Comparison of ENCODE assay signal across 16 mouse cellular contexts in the genomic region with DNA sequence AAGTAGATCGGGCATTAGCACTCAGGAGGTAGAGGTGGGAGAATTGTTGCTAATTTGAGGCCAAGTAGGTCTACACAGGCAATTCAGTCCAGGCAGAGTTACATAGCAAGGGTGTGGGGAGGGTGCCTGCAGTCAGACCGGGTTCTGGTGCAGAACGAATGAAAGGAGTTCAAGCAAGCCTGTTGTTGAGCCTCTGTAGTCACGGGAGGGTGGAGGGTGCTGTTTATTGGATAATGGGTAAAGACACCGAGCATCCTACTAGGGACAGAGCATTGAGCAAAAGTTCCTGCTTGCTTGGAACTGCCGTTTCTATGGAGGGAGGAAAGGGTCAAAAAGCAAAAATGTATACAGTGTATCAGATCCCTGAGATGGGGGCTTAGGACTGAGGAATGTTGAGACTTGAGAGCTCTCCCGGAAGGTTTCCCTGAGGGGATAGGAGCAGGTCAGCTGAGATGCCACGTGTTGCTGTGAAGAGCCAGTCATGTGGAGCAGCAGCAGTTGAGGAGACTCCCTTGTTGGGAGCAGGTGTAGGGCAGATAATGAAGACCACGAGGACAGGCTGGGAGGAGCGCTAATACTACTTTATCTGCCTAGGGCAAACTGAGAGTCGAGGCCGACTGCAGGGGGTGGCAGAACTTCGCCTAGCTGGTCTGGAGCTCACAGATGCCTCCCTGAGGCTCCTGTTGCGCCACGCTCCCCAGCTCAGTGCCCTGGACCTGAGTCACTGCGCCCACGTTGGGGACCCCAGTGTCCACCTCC. TPM values are rescaled to one million over a fixed set of nuclear protein-coding genes. Genes with fewer than 3 reads are reported as not detected.
DNase-seq lines count a peak whose midpoint lies in the region; ATAC-seq lines count a peak whose summit lies in the region.
"Had no signal": no experiment of that assay in that cellular context is flagged by ENCODE, and none has a peak within 500 bp of the region (broad histone marks: within the 10 kb centered on the region; RNA-seq: fewer than 3 reads in every experiment).

No protein-coding gene starts in this region.

- WGBS in hindbrain, embryonic 10.5 days, result 79% methylated on average over 17 of the region's 17 CpGs
- 85% methylated on average over 17 of the region's 17 CpGs for WGBS in hindbrain, embryonic 11.5 days
- 83% methylated on average over 17 of the region's 17 CpGs for WGBS in midbrain, embryonic 14.5 days
- WGBS in forebrain, embryonic 11.5 days, result 80% methylated on average over 17 of the region's 17 CpGs

- H3K36me3 ChIP-seq in hindbrain, embryonic 10.5 days, result peaks cover 67% of the 10 kb centered on the region
- H3K36me3 ChIP-seq in hindbrain, embryonic 11.5 days (ENCODE audit: control insufficient read depth, insufficient read depth, low read length), result peaks cover 14% of the 10 kb centered on the region
- peaks cover 63% of the 10 kb centered on the region for H3K36me3 ChIP-seq in midbrain, embryonic 14.5 days (ENCODE audit: control insufficient read depth, insufficient read depth, low read length)
- peaks cover 10% of the 10 kb centered on the region; the same call in 1 of the 2 replicates for H3K36me3 ChIP-seq in forebrain, embryonic 11.5 days (ENCODE audit: control insufficient read depth, insufficient read depth, low read length)

- peaks cover 40% of the 10 kb centered on the region for H3K4me1 ChIP-seq in hindbrain, embryonic 10.5 days (replicated peaks)
- H3K4me1 ChIP-seq in hindbrain, embryonic 11.5 days (replicated peaks; ENCODE audit: control insufficient read depth, insufficient read depth, low read length), result peaks cover 6% of the 10 kb centered on the region; the same call in 1 of the 2 replicates
- H3K4me1 ChIP-seq in midbrain, embryonic 14.5 days (ENCODE audit: control insufficient read depth, insufficient read depth, low read length), result peaks cover 23% of the 10 kb centered on the region
- peaks cover 14% of the 10 kb centered on the region; the same call in 1 of the 2 replicates for H3K4me1 ChIP-seq in forebrain, embryonic 11.5 days (replicated peaks; ENCODE audit: control insufficient read depth, insufficient read depth, low read length)

- no peak for ATAC-seq in hindbrain, embryonic 11.5 days (ENCODE audit: low FRiP score)
- no peak for ATAC-seq in midbrain, embryonic 14.5 days (ENCODE audit: low FRiP score, low TSS enrichment)
- no peak for ATAC-seq in forebrain, embryonic 11.5 days (replicated peaks; ENCODE audit: low FRiP score)
- ATAC-seq: CD4-positive, CD25-positive, alpha-beta regulatory T cell, adult 4 months; forebrain, embryonic 13.5 days had no signal

- no peak overlapping the region for H3K9ac ChIP-seq in hindbrain, embryonic 11.5 days (ENCODE audit: low read depth, low read length)
- no peak overlapping the region for H3K9ac ChIP-seq in midbrain, embryonic 14.5 days (replicated peaks; ENCODE audit: low read length)
- H3K9ac ChIP-seq in forebrain, embryonic 11.5 days (ENCODE audit: low read length), result no peak overlapping the region
- H3K9ac ChIP-seq: forebrain, embryonic 13.5 days had no signal

- no peaks in the 10 kb centered on the region for H3K27me3 ChIP-seq in hindbrain, embryonic 10.5 days (ENCODE audit: insufficient read depth, poor library complexity, severe bottlenecking)
- no peaks in the 10 kb centered on the region for H3K27me3 ChIP-seq in hindbrain, embryonic 11.5 days (ENCODE audit: control insufficient read depth, insufficient read depth, low read length)
- H3K27me3 ChIP-seq in midbrain, embryonic 14.5 days (ENCODE audit: control insufficient read depth, insufficient read depth, low read length), result no peaks in the 10 kb centered on the region
- H3K27me3 ChIP-seq in forebrain, embryonic 11.5 days (ENCODE audit: control insufficient read depth, insufficient read depth, low read length), result no peaks in the 10 kb centered on the region
- H3K27me3 ChIP-seq: forebrain, embryonic 13.5 days; limb, embryonic 13.5 days had no signal

- no peak overlapping the region for H3K27ac ChIP-seq in hindbrain, embryonic 10.5 days
- H3K27ac ChIP-seq in hindbrain, embryonic 11.5 days (ENCODE audit: low read depth, low read length), result no peak overlapping the region
- H3K27ac ChIP-seq in midbrain, embryonic 14.5 days (replicated peaks; ENCODE audit: low read depth, low read length), result no peak overlapping the region
- no peak overlapping the region for H3K27ac ChIP-seq in forebrain, embryonic 11.5 days (ENCODE audit: low read depth, low read length)
- H3K27ac ChIP-seq: limb, embryonic 13.5 days; midbrain, embryonic 10.5 days had no signal

- DNase-seq in hindbrain, embryonic 10.5 days (ENCODE audit: low spot score), result no peak
- DNase-seq in hindbrain, embryonic 11.5 days (ENCODE audit: low spot score), result no peak
- peak; percentile 41 for DNase-seq in R1 (ENCODE audit: low read depth, low spot score)
- peak; percentile 91 for DNase-seq in liver
- peak; percentile 45 to 50 for DNase-seq in spleen, postnatal 14 days (ENCODE audit: low spot score in 2 of 2)
- no peak for DNase-seq in layer of hippocampus, adult 11-12 months (ENCODE audit: low spot score)
- DNase-seq in midbrain, embryonic 14.5 days, result no peak
- DNase-seq in forebrain, embryonic 11.5 days (ENCODE audit: low spot score), result no peak
- DNase-seq: gastrocnemius, postnatal 36 days; kidney, adult 18-20 months; thymus, postnatal 14 days had no signal

- no peaks in the 10 kb centered on the region for H3K9me3 ChIP-seq in hindbrain, embryonic 10.5 days
- no peaks in the 10 kb centered on the region for H3K9me3 ChIP-seq in hindbrain, embryonic 11.5 days (ENCODE audit: control insufficient read depth, low read length)
- no peaks in the 10 kb centered on the region for H3K9me3 ChIP-seq in midbrain, embryonic 14.5 days (ENCODE audit: control insufficient read depth, low read length)
- H3K9me3 ChIP-seq in forebrain, embryonic 11.5 days (ENCODE audit: control insufficient read depth, low read length), result no peaks in the 10 kb centered on the region
- H3K9me3 ChIP-seq: forebrain, embryonic 13.5 days; limb, embryonic 13.5 days; midbrain, embryonic 10.5 days had no signal

- H3K4me2 ChIP-seq in hindbrain, embryonic 11.5 days (replicated peaks; ENCODE audit: low read depth, low read length), result no peak overlapping the region
- no peak overlapping the region for H3K4me2 ChIP-seq in midbrain, embryonic 14.5 days (ENCODE audit: low read length)
- H3K4me2 ChIP-seq in forebrain, embryonic 11.5 days (ENCODE audit: low read depth, low read length, severe bottlenecking), result no peak overlapping the region
- H3K4me2 ChIP-seq: forebrain, embryonic 13.5 days; limb, embryonic 13.5 days had no signal

- 0 out of 2 replicates have a peak overlapping the region, but pooled peaks have one; percentile 12 for H3K4me3 ChIP-seq in hindbrain, embryonic 10.5 days
- no peak overlapping the region for H3K4me3 ChIP-seq in hindbrain, embryonic 11.5 days (ENCODE audit: low read depth, low read length)
- no peak overlapping the region for H3K4me3 ChIP-seq in midbrain, embryonic 14.5 days (replicated peaks; ENCODE audit: low read depth, low read length)
- no peak overlapping the region for H3K4me3 ChIP-seq in forebrain, embryonic 11.5 days (ENCODE audit: low read depth, low read length)
- H3K4me3 ChIP-seq: forebrain, embryonic 13.5 days; limb, embryonic 13.5 days had no signal

RNA-seq across cellular contexts. Expression of a gene that starts 2.6 kb away (rescaled TPM):
- 10.3 and 11.9 TPM in 2 replicates for polyA plus RNA-seq in hindbrain, embryonic 10.5 days (2016; fragmentation: Nextera tagmentation; extraction: Ambion mirVana)
- polyA plus RNA-seq in hindbrain, embryonic 11.5 days (2014; fragmentation: Nextera tagmentation; extraction: Ambion mirVana), result 6.7 and 8.5 TPM in 2 replicates
- 2.9 and 3.4 TPM in 2 replicates for polyA plus RNA-seq in midbrain, embryonic 14.5 days (2014; fragmentation: Nextera tagmentation; extraction: Ambion mirVana)
- polyA plus RNA-seq in forebrain, embryonic 11.5 days (2014; fragmentation: Nextera tagmentation; extraction: Ambion mirVana), result 6.6 and 7.1 TPM in 2 replicates

RNA-seq across cellular contexts. Expression of a gene that starts 9.4 kb away (rescaled TPM):
- polyA plus RNA-seq in hindbrain, embryonic 10.5 days (2016; fragmentation: Nextera tagmentation; extraction: Ambion mirVana), result 16.5 and 18.7 TPM in 2 replicates
- 21.3 and 22.4 TPM in 2 replicates for polyA plus RNA-seq in hindbrain, embryonic 11.5 days (2014; fragmentation: Nextera tagmentation; extraction: Ambion mirVana)
- polyA plus RNA-seq in midbrain, embryonic 14.5 days (2014; fragmentation: Nextera tagmentation; extraction: Ambion mirVana), result 24.0 and 27.3 TPM in 2 replicates
- polyA plus RNA-seq in forebrain, embryonic 11.5 days (2014; fragmentation: Nextera tagmentation; extraction: Ambion mirVana), result 28.8 and 30.7 TPM in 2 replicates

RNA-seq across cellular contexts. Expression of a gene that starts 18.4 kb away (rescaled TPM):
- polyA plus RNA-seq in hindbrain, embryonic 10.5 days (2016; fragmentation: Nextera tagmentation; extraction: Ambion mirVana), result not detected in 2 replicates
- not detected in 2 replicates for polyA plus RNA-seq in hindbrain, embryonic 11.5 days (2014; fragmentation: Nextera tagmentation; extraction: Ambion mirVana)
- polyA plus RNA-seq in midbrain, embryonic 14.5 days (2014; fragmentation: Nextera tagmentation; extraction: Ambion mirVana), result not detected in 2 replicates
- polyA plus RNA-seq in forebrain, embryonic 11.5 days (2014; fragmentation: Nextera tagmentation; extraction: Ambion mirVana), result not detected in 2 replicates
- polyA plus RNA-seq: forebrain, embryonic 13.5 days; limb, embryonic 13.5 days; neural tube, embryonic 11.5 days had no signal

RNA-seq across cellular contexts. Expression of a gene that starts 22.7 kb away (rescaled TPM):
- polyA plus RNA-seq in hindbrain, embryonic 10.5 days (2016; fragmentation: Nextera tagmentation; extraction: Ambion mirVana), result 8.6 and 8.9 TPM in 2 replicates
- 6.2 and 10.7 TPM in 2 replicates for polyA plus RNA-seq in hindbrain, embryonic 11.5 days (2014; fragmentation: Nextera tagmentation; extraction: Ambion mirVana)
- 7.4 and 15.2 TPM in 2 replicates for polyA plus RNA-seq in midbrain, embryonic 14.5 days (2014; fragmentation: Nextera tagmentation; extraction: Ambion mirVana)
- 7.9 and 9.7 TPM in 2 replicates for polyA plus RNA-seq in forebrain, embryonic 11.5 days (2014; fragmentation: Nextera tagmentation; extraction: Ambion mirVana)

RNA-seq across cellular contexts. Expression of a gene that starts 33.4 kb away (rescaled TPM):
- 7.4 and 7.8 TPM in 2 replicates for polyA plus RNA-seq in hindbrain, embryonic 10.5 days (2016; fragmentation: Nextera tagmentation; extraction: Ambion mirVana)
- polyA plus RNA-seq in hindbrain, embryonic 11.5 days (2014; fragmentation: Nextera tagmentation; extraction: Ambion mirVana), result 7.6 and 7.8 TPM in 2 replicates
- 6.0 and 7.1 TPM in 2 replicates for polyA plus RNA-seq in midbrain, embryonic 14.5 days (2014; fragmentation: Nextera tagmentation; extraction: Ambion mirVana)
- 6.5 and 7.9 TPM in 2 replicates for polyA plus RNA-seq in forebrain, embryonic 11.5 days (2014; fragmentation: Nextera tagmentation; extraction: Ambion mirVana)

Comparison
In these comparisons a context has a peak if more than half of its experiments do, and no peak if none do; other contexts are left out.
1. DNase-seq: peak in R1 (single experiment), liver (single experiment) and spleen, postnatal 14 days (2 of 2); none in hindbrain, embryonic 10.5 days (single experiment), hindbrain, embryonic 11.5 days (single experiment), layer of hippocampus, adult 11-12 months (single experiment), midbrain, embryonic 14.5 days (single experiment) and forebrain, embryonic 11.5 days (single experiment).